Mouse (Mus musculus): ENCODE data around the gene Gm973. TPM values are rescaled to one million over a fixed set of nuclear protein-coding genes. Genes with fewer than 3 reads are reported as not detected.
A peak's percentile ranks its signal among the peaks of the same experiment; 100 is the strongest.

Gene Gm973
- polyA plus RNA-seq, 1 experiment from 2014 or later: 0.82 TPM

DNA sequence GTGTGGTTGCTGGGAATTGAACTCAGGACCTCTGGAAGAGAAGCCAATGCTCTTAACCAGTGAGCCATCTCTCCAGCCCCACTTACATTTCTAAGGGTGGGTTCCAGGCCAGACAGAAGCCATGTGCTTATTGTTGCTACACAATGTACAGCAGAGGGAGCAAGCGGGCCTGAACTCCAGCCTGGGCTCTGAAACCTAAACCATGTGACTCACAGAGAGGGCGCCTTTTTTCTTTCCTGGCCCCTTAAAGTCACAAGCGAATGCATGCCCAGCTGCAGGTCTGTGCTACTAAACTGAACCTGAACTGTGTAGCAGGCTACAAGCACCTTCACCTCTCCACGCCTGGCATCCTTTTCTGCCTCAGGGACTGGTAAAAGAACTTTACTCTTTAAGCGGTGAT, 92.9 kb downstream of the Gm973 start:
- H3K36me3 ChIP-seq (ENCODE audit: control insufficient read depth, insufficient read depth, low read length): no peaks in the 10 kb centered on the region
- no peaks in the 10 kb centered on the region for H3K27me3 ChIP-seq (ENCODE audit: control insufficient read depth, insufficient read depth, low read length)
- H3K9ac ChIP-seq (replicated peaks; ENCODE audit: low read depth, low read length): no peak overlapping the region
- H3K27ac ChIP-seq (ENCODE audit: low read length): no peak overlapping the region
- no peak overlapping the region for H3K4me3 ChIP-seq (ENCODE audit: low read depth, low read length)
- WGBS: 68% methylated on average over 5 of the region's 5 CpGs
- H3K9me3 ChIP-seq (ENCODE audit: control insufficient read depth, low read depth, low read length): no peaks in the 10 kb centered on the region
- H3K4me2 ChIP-seq (replicated peaks; ENCODE audit: low read depth, low read length): no peak overlapping the region
- no peak for ATAC-seq (ENCODE audit: insufficient number of reproducible peaks, insufficient read depth, low FRiP score, low read depth)
- no peaks in the 10 kb centered on the region for H3K4me1 ChIP-seq (ENCODE audit: control insufficient read depth, insufficient read depth, low read length)

DNA sequence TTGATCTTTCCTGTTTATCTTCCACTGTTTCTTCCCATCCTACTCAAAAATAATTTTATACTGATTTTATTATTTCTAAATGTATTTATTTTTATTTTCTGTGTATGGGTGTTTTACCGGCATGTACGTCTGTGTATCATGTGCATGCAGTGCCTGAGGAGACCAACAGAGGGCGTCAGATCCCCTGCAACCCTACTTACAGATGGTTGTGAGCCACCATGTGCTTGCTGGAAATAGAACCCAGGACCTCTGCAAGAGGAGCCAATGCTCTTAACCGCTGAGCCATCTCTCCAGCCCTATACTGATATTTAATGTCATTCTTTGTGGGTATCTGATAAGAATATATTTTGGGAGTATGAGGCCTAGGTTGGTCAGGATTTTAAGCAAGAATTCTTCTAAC, 93.4 kb downstream of the Gm973 start:
- H3K27ac ChIP-seq (ENCODE audit: low read length): no peak overlapping the region
- 75% methylated on average over 4 of the region's 4 CpGs for WGBS
- H3K9me3 ChIP-seq (ENCODE audit: control insufficient read depth, low read depth, low read length): no peaks in the 10 kb centered on the region
- no peak overlapping the region for H3K4me2 ChIP-seq (replicated peaks; ENCODE audit: low read depth, low read length)
- no peaks in the 10 kb centered on the region for H3K4me1 ChIP-seq (ENCODE audit: control insufficient read depth, insufficient read depth, low read length)
- H3K4me3 ChIP-seq (ENCODE audit: low read depth, low read length): no peak overlapping the region
- no peaks in the 10 kb centered on the region for H3K36me3 ChIP-seq (ENCODE audit: control insufficient read depth, insufficient read depth, low read length)
- H3K27me3 ChIP-seq (ENCODE audit: control insufficient read depth, insufficient read depth, low read length): no peaks in the 10 kb centered on the region
- H3K9ac ChIP-seq (replicated peaks; ENCODE audit: low read depth, low read length): no peak overlapping the region
- no peak for ATAC-seq (ENCODE audit: insufficient number of reproducible peaks, insufficient read depth, low FRiP score, low read depth)

DNA sequence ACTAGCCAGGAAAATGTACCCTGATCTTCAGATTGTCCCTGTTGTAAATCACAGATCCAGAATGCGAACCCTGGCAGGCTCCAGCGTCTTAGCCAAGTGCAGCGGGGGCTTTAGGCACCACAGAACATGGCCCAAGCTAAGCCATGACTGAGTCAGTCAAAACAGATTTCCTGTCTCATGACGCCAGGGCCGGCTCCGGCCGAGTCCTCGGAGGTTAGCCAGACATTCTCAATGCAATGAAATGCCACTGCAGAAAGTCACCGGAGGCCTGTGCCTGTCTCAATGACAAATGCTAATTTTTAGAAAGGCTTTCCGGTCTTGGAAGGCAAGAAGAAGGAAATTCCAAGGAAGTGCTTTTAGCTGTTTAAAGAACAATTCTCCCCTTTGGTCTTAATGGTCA, 93.8 kb downstream of the Gm973 start:
- no peaks in the 10 kb centered on the region for H3K9me3 ChIP-seq (ENCODE audit: control insufficient read depth, low read depth, low read length)
- no peak overlapping the region for H3K27ac ChIP-seq (ENCODE audit: low read length)
- no peaks in the 10 kb centered on the region for H3K36me3 ChIP-seq (ENCODE audit: control insufficient read depth, insufficient read depth, low read length)
- ATAC-seq (ENCODE audit: insufficient number of reproducible peaks, insufficient read depth, low FRiP score, low read depth): no peak
- H3K4me1 ChIP-seq (ENCODE audit: control insufficient read depth, insufficient read depth, low read length): no peaks in the 10 kb centered on the region
- H3K9ac ChIP-seq (replicated peaks; ENCODE audit: low read depth, low read length): no peak overlapping the region
- H3K4me2 ChIP-seq (replicated peaks; ENCODE audit: low read depth, low read length): no peak overlapping the region
- no peaks in the 10 kb centered on the region for H3K27me3 ChIP-seq (ENCODE audit: control insufficient read depth, insufficient read depth, low read length)
- WGBS: 42% methylated on average over 10 of the region's 10 CpGs
- no peak overlapping the region for H3K4me3 ChIP-seq (ENCODE audit: low read depth, low read length)

DNA sequence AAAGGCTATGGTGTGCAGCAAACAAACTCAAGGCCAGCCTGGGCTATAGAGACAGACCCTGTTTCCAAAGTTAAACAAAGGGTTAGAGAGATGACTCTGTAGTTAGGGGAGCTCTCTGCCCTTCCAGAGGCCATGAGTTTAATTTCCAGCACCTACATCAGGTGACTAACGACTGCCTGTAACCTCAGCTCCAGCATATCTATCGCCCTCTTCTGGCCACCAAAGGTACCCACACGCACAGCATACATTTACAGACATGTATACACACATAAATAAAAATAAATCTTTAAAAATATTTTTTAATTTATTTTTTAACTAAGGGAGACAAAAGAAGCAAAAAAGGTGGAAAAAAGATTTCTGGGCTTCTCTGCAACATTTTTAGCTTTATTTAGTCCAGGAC, 94.9 kb downstream of the Gm973 start:
- Histone ChIP-seq H3K4me2 (replicated peaks; ENCODE audit: low read depth, low read length) (no peak overlapping the region), H3K36me3 (ENCODE audit: control insufficient read depth, insufficient read depth, low read length) (no peaks in the 10 kb centered on the region), H3K9me3 (ENCODE audit: control insufficient read depth, low read depth, low read length) (no peaks in the 10 kb centered on the region), H3K27me3 (ENCODE audit: control insufficient read depth, insufficient read depth, low read length) (no peaks in the 10 kb centered on the region), H3K27ac (ENCODE audit: low read length) (no peak overlapping the region), H3K9ac (replicated peaks; ENCODE audit: low read depth, low read length) (no peak overlapping the region), H3K4me1 (ENCODE audit: control insufficient read depth, insufficient read depth, low read length) (no peaks in the 10 kb centered on the region), H3K4me3 (ENCODE audit: low read depth, low read length) (no peak overlapping the region)
- 89% methylated on average over 3 of the region's 3 CpGs for WGBS
- ATAC-seq (ENCODE audit: insufficient number of reproducible peaks, insufficient read depth, low FRiP score, low read depth): no peak

DNA sequence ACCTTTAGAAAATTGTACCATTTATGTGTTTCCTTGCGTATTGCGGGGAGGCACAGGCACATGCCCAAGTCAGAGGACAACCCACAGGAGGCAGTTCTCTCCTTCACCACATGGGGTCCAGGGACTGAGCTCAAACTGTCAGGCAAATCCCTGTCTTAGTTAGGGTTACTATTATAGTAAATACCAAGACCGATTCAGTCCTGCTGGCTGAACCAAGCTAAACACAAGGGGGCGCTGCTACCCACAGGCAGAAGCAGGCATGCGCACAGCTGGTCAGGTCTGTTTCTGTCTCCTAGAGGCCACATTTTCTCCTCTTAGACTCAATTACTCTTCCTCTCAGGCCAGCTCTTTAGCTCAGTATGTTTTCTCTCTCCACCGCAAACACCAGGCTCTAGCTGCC, 97.7 kb downstream of the Gm973 start:
- Histone ChIP-seq H3K4me1 (ENCODE audit: control insufficient read depth, insufficient read depth, low read length) (no peaks in the 10 kb centered on the region), H3K36me3 (ENCODE audit: control insufficient read depth, insufficient read depth, low read length) (no peaks in the 10 kb centered on the region), H3K4me2 (replicated peaks; ENCODE audit: low read depth, low read length) (no peak overlapping the region), H3K4me3 (ENCODE audit: low read depth, low read length) (no peak overlapping the region), H3K9ac (replicated peaks; ENCODE audit: low read depth, low read length) (no peak overlapping the region), H3K27me3 (ENCODE audit: control insufficient read depth, insufficient read depth, low read length) (no peaks in the 10 kb centered on the region), H3K9me3 (ENCODE audit: control insufficient read depth, low read depth, low read length) (no peaks in the 10 kb centered on the region), H3K27ac (ENCODE audit: low read length) (no peak overlapping the region)
- 44% methylated on average over 6 of the region's 6 CpGs for WGBS
- ATAC-seq (ENCODE audit: insufficient number of reproducible peaks, insufficient read depth, low FRiP score, low read depth): 0 out of 2 replicates have a peak, but pooled peaks have one; percentile 23

DNA sequence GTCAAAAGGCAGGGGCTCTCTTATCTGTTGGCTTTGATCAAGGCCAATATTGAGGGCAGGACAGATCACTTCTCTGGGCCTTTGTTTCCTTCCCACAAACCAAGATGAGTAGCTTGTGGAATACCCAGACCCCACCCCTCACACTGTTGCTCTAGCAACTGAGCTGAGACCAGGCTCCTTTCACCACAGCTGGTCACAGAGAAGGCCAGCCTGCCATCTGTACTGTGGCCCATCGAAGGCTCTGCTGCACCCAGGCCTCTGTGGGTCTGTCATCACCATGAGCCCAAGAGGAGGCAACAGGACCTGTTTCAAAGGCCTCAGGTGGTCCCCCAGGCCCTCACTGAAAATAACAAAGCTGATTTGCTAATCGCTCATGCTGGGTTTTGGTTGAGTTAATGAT, 99.0 kb downstream of the Gm973 start:
- Histone ChIP-seq H3K9ac (replicated peaks; ENCODE audit: low read depth, low read length) (no peak overlapping the region), H3K36me3 (ENCODE audit: control insufficient read depth, insufficient read depth, low read length) (no peaks in the 10 kb centered on the region), H3K4me3 (ENCODE audit: low read depth, low read length) (no peak overlapping the region), H3K4me2 (replicated peaks; ENCODE audit: low read depth, low read length) (no peak overlapping the region), H3K27ac (ENCODE audit: low read length) (no peak overlapping the region), H3K9me3 (ENCODE audit: control insufficient read depth, low read depth, low read length) (no peaks in the 10 kb centered on the region), H3K27me3 (ENCODE audit: control insufficient read depth, insufficient read depth, low read length) (no peaks in the 10 kb centered on the region), H3K4me1 (ENCODE audit: control insufficient read depth, insufficient read depth, low read length) (no peaks in the 10 kb centered on the region)
- ATAC-seq (ENCODE audit: insufficient number of reproducible peaks, insufficient read depth, low FRiP score, low read depth): no peak
- WGBS: 76% methylated on average over 2 of the region's 2 CpGs

DNA sequence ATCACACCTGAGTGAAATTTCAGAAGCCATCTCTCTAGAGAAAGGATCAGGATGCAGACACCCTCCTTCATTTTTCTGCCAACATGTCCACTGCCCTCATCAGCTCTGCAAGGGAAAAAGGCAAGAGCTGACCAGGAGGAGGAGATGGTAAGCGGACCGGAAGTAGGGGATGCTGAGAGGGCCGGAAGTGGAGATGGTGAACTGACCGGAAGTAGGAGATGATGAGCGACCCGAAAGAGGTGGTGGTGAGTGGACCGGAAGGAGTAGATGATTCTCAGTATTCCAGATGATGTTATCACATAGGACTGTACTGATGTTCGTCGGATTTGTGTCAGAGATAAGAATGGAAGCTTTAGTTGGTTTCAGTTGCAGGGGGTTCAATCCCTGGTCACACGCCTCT, 103.1 kb downstream of the Gm973 start:
- no peak overlapping the region for H3K4me2 ChIP-seq (replicated peaks; ENCODE audit: low read depth, low read length)
- no peak overlapping the region for H3K9ac ChIP-seq (replicated peaks; ENCODE audit: low read depth, low read length)
- H3K27me3 ChIP-seq (ENCODE audit: control insufficient read depth, insufficient read depth, low read length): no peaks in the 10 kb centered on the region
- no peaks in the 10 kb centered on the region for H3K9me3 ChIP-seq (ENCODE audit: control insufficient read depth, low read depth, low read length)
- H3K4me1 ChIP-seq (ENCODE audit: control insufficient read depth, insufficient read depth, low read length): no peaks in the 10 kb centered on the region
- H3K36me3 ChIP-seq (ENCODE audit: control insufficient read depth, insufficient read depth, low read length): no peaks in the 10 kb centered on the region
- H3K4me3 ChIP-seq (ENCODE audit: low read depth, low read length): no peak overlapping the region
- 85% methylated on average over 10 of the region's 10 CpGs for WGBS
- ATAC-seq (ENCODE audit: insufficient number of reproducible peaks, insufficient read depth, low FRiP score, low read depth): no peak
- no peak overlapping the region for H3K27ac ChIP-seq (ENCODE audit: low read length)

DNA sequence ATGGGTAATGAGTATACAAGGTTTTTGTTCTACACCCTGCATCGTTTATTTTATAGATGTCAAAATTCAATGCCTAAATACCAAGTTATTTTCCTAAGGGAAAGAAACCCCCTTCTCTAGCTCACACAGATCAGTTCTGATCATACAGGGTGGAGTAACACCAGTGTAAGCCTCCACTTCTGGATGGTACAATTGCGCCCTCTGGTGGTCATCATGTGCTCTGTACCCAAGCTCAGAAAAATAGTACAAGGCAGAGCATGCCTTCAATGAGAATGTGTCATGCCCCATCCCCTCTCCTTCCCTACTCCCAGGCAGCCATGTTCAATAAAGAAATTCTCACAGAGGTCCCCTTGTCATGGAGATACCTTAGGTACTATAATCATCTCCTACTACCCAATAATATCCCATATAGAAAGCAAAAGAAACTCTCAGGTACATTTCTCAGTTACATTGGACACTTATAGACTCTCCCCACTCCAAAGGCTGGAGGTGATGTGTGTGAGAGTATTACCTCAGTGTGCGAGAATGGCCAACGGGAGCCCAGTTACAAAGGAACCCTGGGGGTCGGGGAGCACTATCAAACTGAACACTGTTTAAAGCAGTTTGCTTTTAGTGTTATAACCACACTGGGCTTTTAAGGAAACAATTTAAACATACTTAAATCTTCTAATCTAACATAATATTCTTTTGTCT, 107.4 kb downstream of the Gm973 start:
- H3K4me2 ChIP-seq (replicated peaks; ENCODE audit: low read depth, low read length): no peak overlapping the region
- ATAC-seq (ENCODE audit: insufficient number of reproducible peaks, insufficient read depth, low FRiP score, low read depth): peak; percentile 82; the same call in 1 of the 2 replicates
- no peaks in the 10 kb centered on the region for H3K36me3 ChIP-seq (ENCODE audit: control insufficient read depth, insufficient read depth, low read length)
- no peaks in the 10 kb centered on the region for H3K4me1 ChIP-seq (ENCODE audit: control insufficient read depth, insufficient read depth, low read length)
- no peak overlapping the region for H3K27ac ChIP-seq (ENCODE audit: low read length)
- H3K4me3 ChIP-seq (ENCODE audit: low read depth, low read length): no peak overlapping the region
- 25% methylated on average over 5 of the region's 5 CpGs for WGBS
- no peaks in the 10 kb centered on the region for H3K27me3 ChIP-seq (ENCODE audit: control insufficient read depth, insufficient read depth, low read length)
- H3K9ac ChIP-seq (replicated peaks; ENCODE audit: low read depth, low read length): no peak overlapping the region
- H3K9me3 ChIP-seq (ENCODE audit: control insufficient read depth, low read depth, low read length): no peaks in the 10 kb centered on the region

DNA sequence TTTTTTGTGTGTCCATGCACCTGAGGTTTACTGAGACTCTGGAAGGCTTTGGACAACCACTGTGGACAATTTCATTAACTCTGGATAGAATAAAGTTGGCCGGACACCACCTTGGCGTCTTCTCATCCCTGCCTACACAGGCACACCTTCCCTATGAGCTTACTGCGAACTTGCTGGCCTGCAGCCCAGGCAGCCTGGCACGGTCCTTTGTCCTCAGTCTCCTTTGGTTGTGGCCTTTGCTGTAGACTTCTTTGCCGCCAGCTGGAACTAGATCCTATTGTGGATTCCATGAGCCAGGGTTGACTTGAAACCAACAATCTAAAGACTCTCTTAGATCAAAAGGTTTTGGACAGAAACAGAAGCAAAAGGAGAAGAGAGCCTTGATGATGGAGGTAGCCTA, 109.3 kb downstream of the Gm973 start:
- Histone ChIP-seq H3K9me3 (ENCODE audit: control insufficient read depth, low read depth, low read length) (no peaks in the 10 kb centered on the region), H3K4me3 (ENCODE audit: low read depth, low read length) (no peak overlapping the region), H3K4me2 (replicated peaks; ENCODE audit: low read depth, low read length) (no peak overlapping the region), H3K36me3 (ENCODE audit: control insufficient read depth, insufficient read depth, low read length) (no peaks in the 10 kb centered on the region), H3K4me1 (ENCODE audit: control insufficient read depth, insufficient read depth, low read length) (no peaks in the 10 kb centered on the region), H3K9ac (replicated peaks; ENCODE audit: low read depth, low read length) (no peak overlapping the region), H3K27me3 (ENCODE audit: control insufficient read depth, insufficient read depth, low read length) (no peaks in the 10 kb centered on the region), H3K27ac (ENCODE audit: low read length) (no peak overlapping the region)
- no peak for ATAC-seq (ENCODE audit: insufficient number of reproducible peaks, insufficient read depth, low FRiP score, low read depth)
- 84% methylated on average over 5 of the region's 5 CpGs for WGBS
